Mouse (Mus musculus) testis, adult 2 months (tissue): ENCODE data around the gene Skiv2l. TPM values are rescaled to one million over a fixed set of nuclear protein-coding genes. Genes with fewer than 3 reads are reported as not detected.
"Not testable (repeated sequence)": the region's sequence is repeated elsewhere in the genome, so short reads cannot be mapped to it uniquely, and the experiment has no call there.

Experiments used
- H3K27ac ChIP-seq: fragments of 200-500 bp; 2 replicates; pipeline ENCODE4 v1.5.1; 2012; ENCODE audit warnings: low read depth, low read length; ENCODE audit not compliant: control insufficient read depth, insufficient read depth
- H3K27me3 ChIP-seq: fragments of 200-500 bp; 2 replicates; pipeline ENCODE4 v1.6.1; 2012; ENCODE audit warnings: mild to moderate bottlenecking, low read length, moderate library complexity; ENCODE audit not compliant: control insufficient read depth, insufficient read depth
- H3K36me3 ChIP-seq: fragments of 200-500 bp; 2 replicates; pipeline ENCODE4 v1.6.1; 2012; ENCODE audit warnings: mild to moderate bottlenecking, low read length; ENCODE audit not compliant: control insufficient read depth, insufficient read depth
- H3K4me1 ChIP-seq: fragments of 200-500 bp; 2 replicates; pipeline ENCODE4 v1.6.1; 2012; ENCODE audit warnings: low read length; ENCODE audit not compliant: control insufficient read depth, insufficient read depth
- H3K4me3 ChIP-seq: fragments of 200-500 bp; 2 replicates; pipeline ENCODE4 v1.5.1; 2012; ENCODE audit warnings: low read depth, mild to moderate bottlenecking, low read length, moderate library complexity, mixed read lengths; ENCODE audit not compliant: control insufficient read depth
- CTCF ChIP-seq: fragments of 200-500 bp; IDR thresholded peaks from 2 replicates; pipeline ENCODE4 v1.5.1; 2012; ENCODE audit warnings: low read depth, mild to moderate bottlenecking, inconsistent platforms, low read length, moderate library complexity; ENCODE audit not compliant: control insufficient read depth, insufficient read depth, insufficient replicate concordance
- POLR2A ChIP-seq: fragments of 200-500 bp; IDR thresholded peaks from 2 replicates; pipeline ENCODE4 v1.6.1; 2012; ENCODE audit warnings: low read depth, mild to moderate bottlenecking, inconsistent platforms, low read length, moderate library complexity; ENCODE audit not compliant: control insufficient read depth
- polyA plus RNA-seq: library from polyadenylated mRNA; depleted of rRNA; stranded (reverse); fragments of >200 nt; gene quantifications from 2 replicates; pipeline ENCODE4 v1.2.3, GENCODE M21; 2012

Skiv2l gene
- polyA plus RNA-seq, 1 experiment, result 137 TPM

GRCm38 (mm10) chr17:34838785-34839184 is 11.2 kb downstream of the Skiv2l start:
- no peak overlapping the region; the same call in 1 of the 2 replicates for H3K4me3 ChIP-seq
- TF ChIP-seq CTCF (no peak), POLR2A (no peak; the same call in 1 of the 2 replicates)
- H3K27ac ChIP-seq, result no peak overlapping the region
- H3K27me3 ChIP-seq, result no peaks in the 10 kb centered on the region
- peaks cover 14% of the 10 kb centered on the region for H3K4me1 ChIP-seq
- peaks cover 1% of the 10 kb centered on the region; the same call in 1 of the 2 replicates for H3K36me3 ChIP-seq

GRCm38 (mm10) chr17:34837464-34838324 is 12.3 kb downstream of the Skiv2l start:
- Histone ChIP-seq H3K27ac (peak overlapping the region; percentile 86), H3K36me3 (peaks cover 1% of the 10 kb centered on the region; the same call in 1 of the 2 replicates), H3K4me3 (peak overlapping the region; percentile 99), H3K27me3 (no peaks in the 10 kb centered on the region), H3K4me1 (peaks cover 14% of the 10 kb centered on the region)
- TF ChIP-seq CTCF (no peak), POLR2A (no peak)

- peak within 1 kb of the TSS; percentile 99 for H3K4me3 ChIP-seq
- H3K4me1 ChIP-seq, result peaks cover 14% of the 10 kb centered on the region
- TF ChIP-seq POLR2A (peak; percentile 51; the same call in 1 of the 2 replicates), CTCF (no peak)
- no peaks in the 10 kb centered on the region for H3K27me3 ChIP-seq
- H3K27ac ChIP-seq, result peak within 1 kb of the TSS; percentile 86
- peaks cover 1% of the 10 kb centered on the region; the same call in 1 of the 2 replicates for H3K36me3 ChIP-seq
Measured at GRCm38 (mm10) chr17:34836856-34837221, 13.2 kb downstream of the Skiv2l start, which contains the start of the genes Stk19 and Dxo. Stk19 (minus strand) TSS chr17:34836945. Dxo (plus strand) TSS chr17:34837019.

- no peak for TF ChIP-seq CTCF
- TF ChIP-seq POLR2A, result no peak
- Histone ChIP-seq H3K4me1 (peaks cover 14% of the 10 kb centered on the region), H3K27ac (peak overlapping the region; percentile 82), H3K27me3 (no peaks in the 10 kb centered on the region), H3K4me3 (peak overlapping the region; percentile 99), H3K36me3 (peaks cover 1% of the 10 kb centered on the region; the same call in 1 of the 2 replicates)
Measured at GRCm38 (mm10) chr17:34836155-34836855, 13.7 kb downstream of the Skiv2l start.

- not testable (repeated sequence) for H3K4me3 ChIP-seq, H3K4me1 ChIP-seq, H3K27ac ChIP-seq, H3K27me3 ChIP-seq, H3K36me3 ChIP-seq
Measured at GRCm38 (mm10) chr17:34830776-34831175, 19.2 kb downstream of the Skiv2l start.

GRCm38 (mm10) chr17:34814818-34815370 is 35.1 kb downstream of the Skiv2l start:
- Histone ChIP-seq H3K27me3 (no peaks in the 10 kb centered on the region), H3K27ac (no peak overlapping the region), H3K36me3 (no peaks in the 10 kb centered on the region), H3K4me1 (peaks cover 4% of the 10 kb centered on the region), H3K4me3 (no peak overlapping the region)
- TF ChIP-seq CTCF, result no peak
- no peak for TF ChIP-seq POLR2A

GRCm38 (mm10) chr17:34813747-34814146 is 36.3 kb downstream of the Skiv2l start:
- peak; percentile 61 for TF ChIP-seq CTCF
- H3K36me3 ChIP-seq, H3K27me3 ChIP-seq, H3K4me3 ChIP-seq, H3K4me1 ChIP-seq, H3K27ac ChIP-seq: not testable (repeated sequence)
